Mouse (Mus musculus): Measurements from ENCODE around the gene Itga11. TPM values are rescaled to one million over a fixed set of nuclear protein-coding genes. Genes with fewer than 3 reads are reported as not detected.
A peak's percentile ranks its signal among the peaks of the same experiment; 100 is the strongest.

Itga11 gene
- total RNA-seq, 2 experiments from 2014 or later, result 1.8 to 2.3 TPM

DNA sequence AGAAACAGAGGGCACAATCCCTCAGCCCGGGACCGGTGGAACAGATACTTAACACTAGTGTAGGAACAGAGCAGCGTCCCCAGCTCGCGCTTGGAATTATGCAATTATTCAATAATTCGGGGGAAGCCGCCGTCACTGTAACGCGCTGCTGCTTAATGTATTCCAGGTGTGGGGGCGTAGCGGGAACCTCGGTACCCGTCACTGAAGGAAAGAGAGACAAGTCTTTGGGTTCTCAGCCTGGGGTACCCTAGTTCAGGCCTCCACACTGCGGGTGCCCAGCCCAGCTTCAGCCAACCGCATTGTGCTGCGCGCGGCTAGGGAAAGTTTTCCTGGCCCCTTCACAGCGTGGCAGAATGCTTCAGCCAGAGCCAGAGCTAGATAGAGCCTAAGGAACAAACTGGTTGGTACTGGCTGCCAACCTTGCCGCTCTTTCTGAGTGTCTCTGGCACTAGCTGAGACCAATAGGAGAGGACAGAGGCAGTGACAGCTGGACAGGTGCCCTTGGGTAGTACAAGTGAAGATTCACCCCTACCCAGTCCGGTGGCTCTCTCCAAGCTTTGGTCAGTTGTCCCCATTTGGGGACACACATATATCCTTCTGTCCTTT lies 1.0 kb downstream of the Itga11 start:
- no peak for DNase-seq (ENCODE audit: low spot score)
- intact Hi-C loops (cut with DNase I), result no loop called here

GRCm38 (mm10) chr9:62679398-62679797 lies 1.8 kb downstream of the Itga11 start:
- no peak for DNase-seq (ENCODE audit: low spot score)
- intact Hi-C loops (cut with DNase I), result no loop called here

DNA sequence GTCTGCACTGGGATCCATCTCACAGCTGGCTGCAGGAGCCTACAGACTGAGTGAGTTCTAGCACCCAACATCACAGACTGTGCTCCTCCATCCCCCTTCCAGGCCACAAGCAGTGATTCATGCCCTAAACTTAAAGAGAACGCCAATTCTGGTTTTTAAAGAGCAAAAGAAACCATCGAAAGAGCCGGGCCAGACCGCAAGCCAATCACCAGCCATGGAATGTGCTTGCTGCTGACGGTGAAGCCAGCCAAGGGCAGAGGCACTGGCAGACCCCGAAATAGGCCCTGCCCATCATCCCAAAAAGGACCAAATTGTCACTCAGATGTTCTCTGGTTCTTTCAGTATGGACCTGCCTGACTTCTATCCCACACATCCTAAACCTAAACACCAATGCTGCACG lies 6.7 kb downstream of the Itga11 start:
- no peak for DNase-seq (ENCODE audit: low spot score)
- intact Hi-C loops (cut with DNase I), result no loop called here

- intact Hi-C loops (cut with DNase I), result no loop called here
- no peak for DNase-seq (ENCODE audit: low spot score)
These were observed 12.1 kb downstream of the Itga11 start for GRCm38 (mm10) chr9:62689748-62690147.

- intact Hi-C loops (cut with DNase I), result no loop called here
- peak; percentile 41 for DNase-seq (ENCODE audit: low spot score)
These were observed 16.4 kb downstream of the Itga11 start for GRCm38 (mm10) chr9:62694054-62694453.

GRCm38 (mm10) chr9:62695210-62695609 lies 17.6 kb downstream of the Itga11 start:
- DNase-seq (ENCODE audit: low spot score), result no peak
- intact Hi-C loops (cut with DNase I), result no loop called here

GRCm38 (mm10) chr9:62696799-62697198 lies 19.2 kb downstream of the Itga11 start:
- intact Hi-C loops (cut with DNase I), result no loop called here
- DNase-seq (ENCODE audit: low spot score), result no peak

GRCm38 (mm10) chr9:62707267-62707666 lies 29.6 kb downstream of the Itga11 start:
- DNase-seq (ENCODE audit: low spot score), result no peak
- intact Hi-C loops (cut with DNase I), result no loop called here

- no peak for DNase-seq (ENCODE audit: low spot score)
- intact Hi-C loops (cut with DNase I), result no loop called here
These were observed 30.2 kb downstream of the Itga11 start for GRCm38 (mm10) chr9:62707870-62708269.

DNA sequence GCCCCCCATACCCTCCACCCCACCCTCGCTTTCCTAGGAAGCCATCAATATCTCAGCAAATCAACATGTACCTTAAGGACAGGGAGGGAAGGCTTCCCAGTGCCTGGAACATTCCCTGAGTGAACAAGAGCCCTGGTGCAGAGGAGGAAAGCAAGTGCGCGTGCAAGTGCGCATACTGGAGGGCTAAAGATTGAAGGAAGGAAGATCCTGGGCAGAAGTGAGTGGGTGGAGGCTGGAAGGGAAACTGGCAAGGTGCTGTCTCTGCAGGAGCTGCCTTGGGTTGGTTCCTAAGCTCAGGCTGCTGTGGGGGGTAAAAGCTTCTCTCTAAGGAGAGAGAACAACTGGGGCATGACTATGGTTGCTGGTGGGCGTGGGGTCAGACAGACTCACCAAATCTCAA lies 32.4 kb downstream of the Itga11 start:
- intact Hi-C loops (cut with DNase I), result no loop called here
- DNase-seq (ENCODE audit: low spot score), result no peak

- intact Hi-C loops (cut with DNase I), result no loop called here
- no peak for DNase-seq (ENCODE audit: low spot score)
These were observed 34.7 kb downstream of the Itga11 start for GRCm38 (mm10) chr9:62712374-62712773.

GRCm38 (mm10) chr9:62713040-62713439 lies 35.4 kb downstream of the Itga11 start:
- intact Hi-C loops (cut with DNase I), result no loop called here
- no peak for DNase-seq (ENCODE audit: low spot score)

GRCm38 (mm10) chr9:62714336-62714735 lies 36.7 kb downstream of the Itga11 start:
- intact Hi-C loops (cut with DNase I), result no loop called here
- DNase-seq (ENCODE audit: low spot score), result no peak

DNA sequence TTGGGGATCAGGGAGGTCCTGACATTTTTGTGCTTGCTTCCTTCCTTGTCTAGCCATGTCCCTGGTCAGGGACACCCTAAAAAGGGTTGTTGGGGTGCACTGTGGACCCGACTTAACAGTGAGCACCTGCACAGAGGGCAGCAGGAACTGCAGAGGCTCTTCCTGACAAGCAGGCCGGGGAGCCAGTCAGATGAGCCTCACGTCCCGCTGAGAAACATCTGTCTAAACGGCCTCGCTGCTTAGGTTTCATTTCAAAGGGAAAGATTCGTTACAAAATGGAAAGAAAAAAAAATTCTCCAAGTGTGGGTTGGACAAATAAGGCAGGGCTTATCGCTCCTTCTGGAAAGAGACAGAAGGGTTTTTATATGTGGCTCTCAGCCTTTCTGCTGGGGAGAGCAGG lies 40.4 kb downstream of the Itga11 start:
- intact Hi-C loops (cut with DNase I), result no loop called here
- no peak for DNase-seq (ENCODE audit: low spot score)

GRCm38 (mm10) chr9:62721791-62722190 lies 44.2 kb downstream of the Itga11 start:
- intact Hi-C loops (cut with DNase I), result no loop called here
- no peak for DNase-seq (ENCODE audit: low spot score)

DNA sequence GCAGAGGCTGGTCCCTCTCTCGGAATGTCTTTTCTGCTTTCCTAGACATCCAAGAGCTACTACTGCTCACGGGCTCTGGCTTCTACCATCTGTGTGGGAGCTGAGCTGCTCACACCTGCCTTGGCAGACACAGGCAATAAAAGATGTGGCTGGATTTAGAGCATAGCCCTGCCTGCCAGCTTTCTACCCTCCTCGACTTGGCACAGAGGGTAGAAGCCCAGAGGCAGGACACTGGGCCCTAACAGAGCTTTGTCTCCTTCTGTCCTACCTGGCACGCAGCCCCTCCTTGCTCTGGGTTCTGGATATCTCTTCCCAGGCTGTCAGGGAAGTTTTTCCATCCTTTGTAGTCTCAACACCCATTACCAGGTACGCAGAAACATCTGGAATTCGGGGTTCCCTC lies 45.1 kb downstream of the Itga11 start:
- no peak for DNase-seq (ENCODE audit: low spot score)
- intact Hi-C loops (cut with DNase I), result no loop called here

- DNase-seq (ENCODE audit: low spot score), result no peak
- intact Hi-C loops (cut with DNase I), result no loop called here
These were observed 46.5 kb downstream of the Itga11 start for GRCm38 (mm10) chr9:62724175-62724574.

DNA sequence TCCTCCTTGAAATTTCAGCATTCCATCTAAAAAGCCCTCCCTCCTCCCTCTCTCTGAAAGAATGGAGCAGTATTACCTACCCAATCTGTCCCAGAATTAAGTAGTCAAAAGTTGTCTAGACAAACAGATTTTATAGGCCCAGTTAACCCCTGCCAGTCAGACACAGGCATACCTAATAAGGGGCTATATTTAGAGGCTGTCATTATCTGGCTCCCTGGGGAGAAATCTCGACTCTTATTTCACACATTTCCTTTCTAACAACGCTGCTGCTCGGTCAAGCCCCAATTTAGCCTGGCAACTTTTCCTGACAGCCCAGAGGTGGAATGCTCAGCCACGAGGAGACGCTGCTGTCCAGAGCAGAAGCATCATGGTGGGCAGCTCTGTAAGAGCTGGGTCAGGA lies 47.6 kb downstream of the Itga11 start:
- intact Hi-C loops (cut with DNase I), result no loop called here
- DNase-seq (ENCODE audit: low spot score), result no peak

DNA sequence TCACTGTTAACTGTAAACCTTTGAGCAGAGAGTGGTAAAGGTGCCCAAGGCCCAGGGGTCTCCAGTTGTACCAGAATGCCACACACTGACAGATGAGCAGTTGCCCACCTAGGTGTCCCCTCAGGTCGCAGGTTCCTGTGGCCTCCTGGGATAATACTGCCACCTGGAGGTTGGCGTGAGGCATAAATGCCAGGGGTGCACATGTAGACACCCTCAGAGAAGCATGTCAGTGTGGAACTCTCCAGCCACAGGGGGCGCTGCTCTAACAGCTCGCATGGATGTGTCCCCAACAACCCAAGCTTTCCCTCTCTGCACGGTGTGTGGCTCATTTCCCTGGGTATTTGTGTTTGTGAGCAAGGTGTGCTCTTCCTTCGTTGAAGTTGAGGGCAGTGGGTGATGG lies 48.8 kb downstream of the Itga11 start:
- intact Hi-C loops (cut with DNase I), result no loop called here
- no peak for DNase-seq (ENCODE audit: low spot score)

GRCm38 (mm10) chr9:62744558-62745275 lies 67.1 kb downstream of the Itga11 start:
- intact Hi-C loops (cut with DNase I), result loop anchor here (2.0 kb wide), 1 partner anchor 32 kb away; no protein-coding TSS in a partner anchor
- DNase-seq (ENCODE audit: low spot score), result no peak

DNA sequence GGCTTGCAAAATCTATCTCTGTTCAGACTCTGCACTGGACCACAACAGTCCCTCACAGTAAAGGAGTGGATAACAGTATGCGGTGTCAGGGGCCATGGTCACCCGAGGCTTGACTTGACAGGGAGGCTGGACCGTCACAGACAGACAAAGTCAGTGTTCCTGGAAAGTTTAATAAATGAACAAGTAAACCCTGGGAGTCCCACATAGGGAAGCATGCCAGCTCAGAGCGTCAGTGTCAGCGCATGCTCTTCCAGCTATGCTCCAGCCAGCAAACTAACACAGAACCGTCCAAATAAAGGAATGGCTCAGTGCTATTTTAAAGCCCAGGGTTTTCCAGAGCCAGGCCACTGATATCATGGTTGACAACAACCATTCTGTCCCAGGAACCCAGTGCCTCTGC lies 69.0 kb downstream of the Itga11 start:
- intact Hi-C loops (cut with DNase I), result no loop called here
- DNase-seq (ENCODE audit: low spot score), result no peak

GRCm38 (mm10) chr9:62749666-62750065 lies 72.0 kb downstream of the Itga11 start:
- DNase-seq (ENCODE audit: low spot score), result peak; percentile 38
- intact Hi-C loops (cut with DNase I), result no loop called here

Measured in heart, postnatal 25 days (tissue).